Comparison of ENCODE assay signal across 12 mouse cellular contexts in the genomic region with DNA sequence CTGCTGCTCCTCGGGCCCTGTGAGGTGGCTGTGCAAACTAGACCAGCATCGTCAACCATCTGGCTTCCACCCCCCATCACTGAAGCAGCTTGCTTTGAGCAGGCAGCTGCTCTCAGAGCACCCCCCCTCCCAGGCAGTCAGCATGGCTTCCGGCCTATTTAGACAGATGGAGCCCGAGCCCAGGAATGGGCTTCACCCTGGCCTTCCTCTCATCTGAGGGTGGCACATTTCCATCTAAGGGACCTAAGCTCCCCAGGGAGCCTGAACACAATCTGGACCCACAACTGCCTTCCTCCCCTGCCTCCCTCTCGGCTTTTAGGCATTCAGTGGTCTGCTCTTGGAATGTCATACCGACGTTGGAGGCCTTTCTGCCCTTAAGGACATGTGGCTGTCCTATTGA. TPM values are rescaled to one million over a fixed set of nuclear protein-coding genes. Genes with fewer than 3 reads are reported as not detected.
DNase-seq lines count a peak whose midpoint lies in the region; ATAC-seq lines count a peak whose summit lies in the region.
"Had no signal": no experiment of that assay in that cellular context is flagged by ENCODE, and none has a peak within 500 bp of the region (broad histone marks: within the 10 kb centered on the region; RNA-seq: fewer than 3 reads in every experiment).

No protein-coding gene starts in this region.

- intact Hi-C loops in left cerebral cortex, postnatal 14 days (cut with DNase I), result loop anchor here (2.0 to 10.0 kb wide), 2 partner anchors 16 to 248 kb away; no protein-coding TSS in a partner anchor

- peak; percentile 47 for ATAC-seq in cerebellum, adult (ENCODE audit: insufficient number of reproducible peaks, low FRiP score, low TSS enrichment)
- ATAC-seq in megakaryocyte-erythroid progenitor cell, adult 5-6 weeks (replicated peaks; ENCODE audit: low FRiP score, low TSS enrichment, poor library complexity, severe bottlenecking), result no peak
- no peak for ATAC-seq in CD4-positive, CD25-positive, alpha-beta regulatory T cell, adult 4 months

- peak; percentile 59 for DNase-seq in 3134 (ENCODE audit: extremely low read depth, insufficient read length, low spot score)
- peak; percentile 43 to 48 for DNase-seq in frontal cortex, postnatal 10 days (ENCODE audit: low spot score in 2 of 2)
- peak; percentile 55 to 64 for DNase-seq in left cerebral cortex, postnatal 14 days (ENCODE audit: low spot score in 2 of 2)
- DNase-seq in urinary bladder, adult 2 months (ENCODE audit: low spot score), result no peak
- no peak for DNase-seq in urinary bladder, postnatal 14 days (ENCODE audit: low spot score)
- DNase-seq: adrenal gland, postnatal 25 days had no signal

RNA-seq across cellular contexts. Expression of gene Tmem63c, which starts 22.1 kb away (rescaled TPM):
- 10 to 100 TPM; 41.2 to 43.1 TPM for total RNA-seq in left cerebral cortex, postnatal 14 days (2021)
- total RNA-seq in megakaryocyte-erythroid progenitor cell, adult 5-6 weeks (2014; fragmentation: Nextera tagmentation), result not detected in 2 replicates
- not detected in 2 replicates for total RNA-seq in megakaryocyte-erythroid progenitor cell, adult 5-6 weeks (2017)
- polyA plus RNA-seq in CD4-positive, CD25-positive, alpha-beta regulatory T cell, adult 4 months (2017; shearing (Covaris generic)), result 1 to 10 TPM in 1 of 2 experiments, under 1 TPM in 1; 0.54 to 1.1 TPM
- 0.13 and 0.19 TPM in 2 replicates for polyA plus RNA-seq in urinary bladder, adult 2 months (2012; rRNA removed)
- polyA plus RNA-seq: limb, embryonic 12.5 days had no signal

RNA-seq across cellular contexts. Expression of gene Zdhhc22, which starts 53.0 kb away (rescaled TPM):
- total RNA-seq in left cerebral cortex, postnatal 14 days (2021), result 10 to 100 TPM; 46.0 to 56.9 TPM
- total RNA-seq in megakaryocyte-erythroid progenitor cell, adult 5-6 weeks (2014; fragmentation: Nextera tagmentation), result not detected in 2 replicates
- not detected in 2 replicates for total RNA-seq in megakaryocyte-erythroid progenitor cell, adult 5-6 weeks (2017)
- polyA plus RNA-seq in CD4-positive, CD25-positive, alpha-beta regulatory T cell, adult 4 months (2017; shearing (Covaris generic)), result under 1 TPM in 1 of 2 experiments, not detected in 1; 0.36 TPM
- not detected in 2 replicates for polyA plus RNA-seq in urinary bladder, adult 2 months (2012; rRNA removed)
- total RNA-seq: ES-E14; heart, adult 8-10 months had no signal

RNA-seq across cellular contexts. Expression of gene Ngb, which starts 59.1 kb away (rescaled TPM):
- total RNA-seq in left cerebral cortex, postnatal 14 days (2021), result 10 to 100 TPM in 1 of 2 experiments, 1 to 10 TPM in 1; 9.9 to 11.4 TPM
- not detected in 2 replicates for total RNA-seq in megakaryocyte-erythroid progenitor cell, adult 5-6 weeks (2014; fragmentation: Nextera tagmentation)
- total RNA-seq in megakaryocyte-erythroid progenitor cell, adult 5-6 weeks (2017), result not detected in 2 replicates
- not detected for polyA plus RNA-seq in CD4-positive, CD25-positive, alpha-beta regulatory T cell, adult 4 months (2017; shearing (Covaris generic))
- 62.6 and 64.4 TPM in 2 replicates for polyA plus RNA-seq in urinary bladder, adult 2 months (2012; rRNA removed)

Comparison
In these comparisons a context has a peak if more than half of its experiments do, and no peak if none do; other contexts are left out.
1. DNase-seq: peak in 3134 (single experiment), frontal cortex, postnatal 10 days (2 of 2) and left cerebral cortex, postnatal 14 days (2 of 2); none in urinary bladder, adult 2 months (single experiment) and urinary bladder, postnatal 14 days (single experiment).
2. RNA of gene Tmem63c, which starts 22.1 kb away (total RNA-seq): 41.2 to 43.1 TPM in left cerebral cortex, postnatal 14 days; not detected in megakaryocyte-erythroid progenitor cell, adult 5-6 weeks; every median in the first group is over 10 times any median in the second.
3. RNA of gene Zdhhc22, which starts 53.0 kb away (total RNA-seq): 46.0 to 56.9 TPM in left cerebral cortex, postnatal 14 days; not detected in megakaryocyte-erythroid progenitor cell, adult 5-6 weeks; every median in the first group is over 10 times any median in the second.
4. RNA of gene Ngb, which starts 59.1 kb away (total RNA-seq): 9.9 to 11.4 TPM in left cerebral cortex, postnatal 14 days; not detected in megakaryocyte-erythroid progenitor cell, adult 5-6 weeks; every median in the first group is over 10 times any median in the second.